Mouse (Mus musculus) C2C12 (cell line): ENCODE results near the gene Mgat5b.

Source experiments
- CEBPB ChIP-seq: IDR thresholded peaks from one replicate; pipeline ENCODE4 v1.6.1; 2011; ENCODE audit warnings: low read depth, mild to moderate bottlenecking, control low read depth, moderate library complexity
- CTCF ChIP-seq: IDR thresholded peaks from one replicate; pipeline ENCODE4 v1.5.1; 2011; ENCODE audit not compliant: control insufficient read depth, insufficient read depth, insufficient read length
- MAX ChIP-seq: IDR thresholded peaks from one replicate; pipeline ENCODE4 v1.6.1; 2011; ENCODE audit warnings: mild to moderate bottlenecking, control low read depth
- MYOD1 ChIP-seq: IDR thresholded peaks from one replicate; pipeline ENCODE4 v1.6.1; 2011; ENCODE audit warnings: low read depth; ENCODE audit not compliant: control insufficient read depth, insufficient read length
- MYOG ChIP-seq: IDR thresholded peaks from one replicate; pipeline ENCODE4 v1.6.1; 2011; ENCODE audit not compliant: control insufficient read depth, insufficient read length; ENCODE audit errors: extremely low read depth
- USF1 ChIP-seq: IDR thresholded peaks from one replicate; pipeline ENCODE4 v1.6.1; 2011; ENCODE audit warnings: low read depth, mild to moderate bottlenecking, control low read depth, moderate library complexity

- peak; percentile 50 for TF ChIP-seq CTCF
- TF ChIP-seq USF1, result no peak
- TF ChIP-seq MAX, result no peak
- no peak for TF ChIP-seq MYOG
- no peak for TF ChIP-seq MYOD1
- no peak for TF ChIP-seq CEBPB
Observed at GRCm38 (mm10) chr11:116885275-116886151, 33.1 kb upstream of the Mgat5b start.
